Mouse (Mus musculus): Measurements from ENCODE around the gene Rasa3. TPM values are rescaled to one million over a fixed set of nuclear protein-coding genes. Genes with fewer than 3 reads are reported as not detected.

Rasa3 gene
- 26.9 and 27.4 TPM in 2 replicates for polyA plus RNA-seq (2015; fragmentation: Nextera tagmentation; extraction: Ambion mirVana)

DNA sequence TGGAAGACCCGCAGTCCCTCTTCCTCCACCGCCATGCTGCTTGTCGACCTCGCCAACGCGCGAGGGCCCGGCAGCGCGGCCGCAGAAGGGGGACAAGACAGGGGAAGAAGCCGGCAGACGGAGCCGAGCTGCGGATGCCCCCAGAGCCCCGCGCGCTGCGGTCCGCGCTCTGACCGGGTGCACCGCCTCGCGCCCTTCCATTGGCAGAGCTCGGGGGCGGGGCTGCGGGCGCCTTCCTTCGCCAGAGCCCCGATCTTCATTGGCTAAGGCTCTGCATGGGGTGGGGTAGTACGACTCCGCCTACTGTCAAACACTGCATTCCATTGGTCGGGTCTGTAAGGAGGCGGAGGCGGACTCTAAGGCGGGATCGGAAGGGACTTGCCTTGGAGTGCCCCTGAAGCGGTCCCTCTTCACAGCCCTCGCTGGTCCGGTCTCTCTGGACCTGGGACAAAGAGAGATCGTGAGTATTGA is at the start of gene Rasa3:
Gene Rasa3, minus strand, starts transcription at position 191 of the 471 bp plus-strand sequence.
- Histone ChIP-seq H3K27me3 (ENCODE audit: control insufficient read depth, insufficient read depth, low read length) (no peaks in the 10 kb centered on the region), H3K4me3 (ENCODE audit: low read length) (peak within 1 kb of the TSS; percentile 79), H3K4me2 (ENCODE audit: low read depth, low read length) (peak within 1 kb of the TSS; percentile 75), H3K27ac (ENCODE audit: low read length) (peak within 1 kb of the TSS; percentile 85), H3K9me3 (replicated peaks; ENCODE audit: control insufficient read depth, low read length) (no peaks in the 10 kb centered on the region), H3K4me1 (ENCODE audit: control insufficient read depth, insufficient read depth, low read length) (peaks cover 41% of the 10 kb centered on the region), H3K9ac (ENCODE audit: low read length) (peak within 1 kb of the TSS; percentile 82), H3K36me3 (ENCODE audit: control insufficient read depth, insufficient read depth) (no peaks in the 10 kb centered on the region)
- WGBS = 0% methylated on average over 40 of the region's 42 CpGs
- ATAC-seq (replicated peaks; ENCODE audit: extremely low read depth, insufficient read depth, low FRiP score) = peak; percentile 97

DNA sequence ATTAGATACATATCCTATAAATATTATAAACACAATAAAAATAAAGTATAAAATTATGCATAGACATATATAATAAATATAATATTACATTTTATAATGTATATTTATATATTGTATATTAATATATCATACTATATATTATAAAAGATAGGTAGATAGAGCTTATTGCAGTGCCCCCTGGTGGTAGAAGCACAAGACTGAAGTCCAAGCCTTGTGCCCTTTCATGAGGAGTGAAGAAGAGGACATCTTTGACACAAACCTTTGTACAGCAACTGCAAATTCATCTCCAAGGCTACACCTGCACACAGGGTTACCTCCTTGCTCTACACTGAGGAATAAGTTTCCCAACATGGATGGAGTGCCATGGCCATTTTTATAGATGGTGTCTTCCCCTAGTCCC is 48.3 kb upstream of the Rasa3 start:
- Histone ChIP-seq H3K27me3 (ENCODE audit: control insufficient read depth, insufficient read depth, low read length) (no peaks in the 10 kb centered on the region), H3K4me1 (ENCODE audit: control insufficient read depth, insufficient read depth, low read length) (no peaks in the 10 kb centered on the region), H3K9me3 (replicated peaks; ENCODE audit: control insufficient read depth, low read length) (no peaks in the 10 kb centered on the region), H3K4me2 (ENCODE audit: low read depth, low read length) (no peak overlapping the region), H3K9ac (ENCODE audit: low read length) (no peak overlapping the region), H3K36me3 (ENCODE audit: control insufficient read depth, insufficient read depth) (no peaks in the 10 kb centered on the region), H3K4me3 (ENCODE audit: low read length) (no peak overlapping the region), H3K27ac (ENCODE audit: low read length) (no peak overlapping the region)
- no peak for ATAC-seq (replicated peaks; ENCODE audit: extremely low read depth, insufficient read depth, low FRiP score)

DNA sequence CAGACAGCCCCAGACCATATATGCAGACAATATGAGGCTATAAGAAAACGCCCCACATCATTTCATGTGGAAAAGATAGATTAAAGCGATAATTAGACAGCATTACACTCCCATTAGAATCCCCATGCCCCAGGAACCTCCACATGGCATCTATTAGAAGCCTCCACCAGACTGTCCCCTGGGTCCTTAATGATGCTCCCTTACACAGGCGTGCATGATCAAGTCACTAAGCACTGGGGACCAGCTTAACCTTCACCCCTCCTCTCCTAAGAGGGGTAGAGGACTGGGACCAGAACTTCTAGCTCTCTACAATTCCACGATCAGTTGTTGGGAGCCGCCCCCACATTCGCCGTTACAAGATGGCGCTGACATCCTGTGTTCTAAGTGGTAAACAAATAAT is 41.6 kb upstream of the Rasa3 start:
- Histone ChIP-seq H3K4me3 (ENCODE audit: low read length) (no peak overlapping the region), H3K36me3 (ENCODE audit: control insufficient read depth, insufficient read depth) (no peaks in the 10 kb centered on the region), H3K4me1 (ENCODE audit: control insufficient read depth, insufficient read depth, low read length) (no peaks in the 10 kb centered on the region), H3K9me3 (replicated peaks; ENCODE audit: control insufficient read depth, low read length) (no peaks in the 10 kb centered on the region), H3K9ac (ENCODE audit: low read length) (no peak overlapping the region), H3K27ac (ENCODE audit: low read length) (no peak overlapping the region), H3K4me2 (ENCODE audit: low read depth, low read length) (no peak overlapping the region), H3K27me3 (ENCODE audit: control insufficient read depth, insufficient read depth, low read length) (no peaks in the 10 kb centered on the region)
- no peak for ATAC-seq (replicated peaks; ENCODE audit: extremely low read depth, insufficient read depth, low FRiP score)
- 84% methylated on average over 8 of the region's 8 CpGs for WGBS

DNA sequence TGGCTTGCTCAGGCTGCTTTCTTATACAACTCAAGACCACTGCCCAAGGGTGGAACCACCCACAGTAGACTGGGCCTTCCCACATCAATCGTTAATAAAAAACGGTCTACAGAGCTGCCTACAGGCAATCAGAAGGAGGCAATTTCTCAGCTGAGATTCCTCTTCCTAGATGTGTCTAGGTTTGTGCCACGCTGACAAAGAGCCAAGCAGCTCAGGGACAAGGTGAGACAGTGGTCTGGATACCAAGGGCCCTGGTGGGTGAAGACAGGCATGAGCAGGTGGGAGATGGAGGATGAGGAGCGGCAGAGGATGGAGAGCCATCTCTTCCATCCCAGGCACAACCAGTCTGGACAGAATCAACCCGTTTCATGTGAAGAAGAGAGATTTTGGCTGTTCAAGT is 31.1 kb upstream of the Rasa3 start:
- H3K27me3 ChIP-seq (ENCODE audit: control insufficient read depth, insufficient read depth, low read length) = no peaks in the 10 kb centered on the region
- no peak overlapping the region for H3K27ac ChIP-seq (ENCODE audit: low read length)
- no peak overlapping the region for H3K4me3 ChIP-seq (ENCODE audit: low read length)
- 85% methylated on average over 5 of the region's 5 CpGs for WGBS
- no peak for ATAC-seq (replicated peaks; ENCODE audit: extremely low read depth, insufficient read depth, low FRiP score)
- H3K36me3 ChIP-seq (ENCODE audit: control insufficient read depth, insufficient read depth) = no peaks in the 10 kb centered on the region
- no peaks in the 10 kb centered on the region for H3K9me3 ChIP-seq (replicated peaks; ENCODE audit: control insufficient read depth, low read length)
- H3K4me1 ChIP-seq (ENCODE audit: control insufficient read depth, insufficient read depth, low read length) = peaks cover 12% of the 10 kb centered on the region
- no peak overlapping the region for H3K9ac ChIP-seq (ENCODE audit: low read length)
- H3K4me2 ChIP-seq (ENCODE audit: low read depth, low read length) = no peak overlapping the region

DNA sequence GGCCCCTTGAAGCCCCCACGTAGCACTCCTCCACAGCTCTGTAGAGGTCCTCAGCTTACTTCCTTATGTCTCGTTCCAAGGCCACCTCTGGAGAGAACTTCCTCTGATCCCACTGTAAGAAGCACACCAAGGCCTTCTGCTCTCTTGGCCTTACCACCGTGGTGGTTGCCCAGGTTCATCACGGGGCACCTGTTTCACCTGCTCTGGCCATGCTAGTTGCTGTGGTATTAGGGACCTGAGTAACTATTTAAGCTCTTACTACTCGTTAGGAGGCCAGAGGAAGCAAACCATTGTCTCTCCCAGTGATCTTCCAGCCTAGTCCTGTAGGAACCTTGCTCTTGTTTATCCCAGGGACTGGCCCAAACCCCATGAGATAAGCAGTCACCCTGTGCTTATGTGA is 29.5 kb upstream of the Rasa3 start:
- 74% methylated on average over 5 of the region's 5 CpGs for WGBS
- ATAC-seq (replicated peaks; ENCODE audit: extremely low read depth, insufficient read depth, low FRiP score) = no peak

DNA sequence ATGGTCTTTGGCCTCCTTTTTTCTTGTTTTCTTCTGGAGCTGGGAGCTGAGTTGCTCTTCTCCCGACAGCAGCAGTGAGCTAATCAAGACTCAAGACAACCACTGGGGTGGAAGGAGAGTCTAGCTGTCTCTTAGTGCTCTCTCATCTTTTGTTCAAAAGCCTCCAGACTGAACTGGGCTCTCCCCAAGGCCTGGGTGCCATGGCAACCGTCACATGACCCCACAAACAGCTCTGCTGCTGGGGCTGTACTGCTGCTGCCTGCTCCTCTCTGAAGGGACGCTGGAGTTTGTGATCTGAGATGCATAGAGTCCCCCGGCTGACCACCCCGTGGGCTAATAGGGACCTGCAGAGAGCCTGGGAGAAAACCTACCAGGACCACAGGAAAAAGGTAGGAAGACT is 28.3 kb upstream of the Rasa3 start, which contains the start of gene Cfap97d2:
Gene Cfap97d2, plus strand, starts transcription at position 222 of the 400 bp plus-strand sequence.
- no peak within 1 kb of the TSS for H3K9ac ChIP-seq (ENCODE audit: low read length)
- WGBS = 21% methylated on average over 5 of the region's 5 CpGs
- no peaks in the 10 kb centered on the region for H3K9me3 ChIP-seq (replicated peaks; ENCODE audit: control insufficient read depth, low read length)
- no peaks in the 10 kb centered on the region for H3K36me3 ChIP-seq (ENCODE audit: control insufficient read depth, insufficient read depth)
- peaks cover 12% of the 10 kb centered on the region for H3K4me1 ChIP-seq (ENCODE audit: control insufficient read depth, insufficient read depth, low read length)
- no peak within 1 kb of the TSS for H3K27ac ChIP-seq (ENCODE audit: low read length)
- no peak within 1 kb of the TSS for H3K4me2 ChIP-seq (ENCODE audit: low read depth, low read length)
- no peak within 1 kb of the TSS for H3K4me3 ChIP-seq (ENCODE audit: low read length)
- H3K27me3 ChIP-seq (ENCODE audit: control insufficient read depth, insufficient read depth, low read length) = no peaks in the 10 kb centered on the region
- no peak for ATAC-seq (replicated peaks; ENCODE audit: extremely low read depth, insufficient read depth, low FRiP score)

More for the DNA sequence above, 29.5 kb upstream of the Rasa3 start:
- Histone ChIP-seq H3K4me1 (ENCODE audit: control insufficient read depth, insufficient read depth, low read length) (peaks cover 12% of the 10 kb centered on the region), H3K4me2 (ENCODE audit: low read depth, low read length) (no peak overlapping the region), H3K9ac (ENCODE audit: low read length) (no peak overlapping the region), H3K4me3 (ENCODE audit: low read length) (no peak overlapping the region), H3K36me3 (ENCODE audit: control insufficient read depth, insufficient read depth) (no peaks in the 10 kb centered on the region), H3K27ac (ENCODE audit: low read length) (no peak overlapping the region), H3K27me3 (ENCODE audit: control insufficient read depth, insufficient read depth, low read length) (no peaks in the 10 kb centered on the region), H3K9me3 (replicated peaks; ENCODE audit: control insufficient read depth, low read length) (no peaks in the 10 kb centered on the region)

DNA sequence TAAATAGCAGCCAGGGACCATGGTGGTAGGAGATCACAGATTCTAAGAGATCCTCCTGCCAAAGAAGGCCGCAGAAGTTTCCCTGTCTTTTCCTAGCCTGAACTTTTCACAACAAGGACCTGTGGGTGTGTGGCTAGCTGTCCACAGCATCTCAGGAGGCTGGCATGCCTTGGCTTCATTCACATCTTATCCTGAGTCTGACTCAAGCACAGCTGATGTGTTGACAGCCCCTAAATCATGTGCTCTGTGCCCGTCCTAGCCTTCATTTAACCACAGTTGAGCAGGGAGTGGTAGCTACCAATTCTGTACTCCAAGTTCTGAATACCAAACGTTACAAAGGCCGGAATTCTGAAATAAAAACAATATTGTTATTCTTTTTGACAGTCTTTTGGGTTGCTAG is 26.9 kb upstream of the Rasa3 start:
- Histone ChIP-seq H3K9me3 (replicated peaks; ENCODE audit: control insufficient read depth, low read length) (no peaks in the 10 kb centered on the region), H3K4me2 (ENCODE audit: low read depth, low read length) (no peak overlapping the region), H3K4me3 (ENCODE audit: low read length) (no peak overlapping the region), H3K9ac (ENCODE audit: low read length) (no peak overlapping the region), H3K27ac (ENCODE audit: low read length) (no peak overlapping the region), H3K36me3 (ENCODE audit: control insufficient read depth, insufficient read depth) (no peaks in the 10 kb centered on the region), H3K4me1 (ENCODE audit: control insufficient read depth, insufficient read depth, low read length) (peaks cover 22% of the 10 kb centered on the region), H3K27me3 (ENCODE audit: control insufficient read depth, insufficient read depth, low read length) (no peaks in the 10 kb centered on the region)
- peak; percentile 58 for ATAC-seq (replicated peaks; ENCODE audit: extremely low read depth, insufficient read depth, low FRiP score)
- 44% methylated on average over 4 of the region's 4 CpGs for WGBS

DNA sequence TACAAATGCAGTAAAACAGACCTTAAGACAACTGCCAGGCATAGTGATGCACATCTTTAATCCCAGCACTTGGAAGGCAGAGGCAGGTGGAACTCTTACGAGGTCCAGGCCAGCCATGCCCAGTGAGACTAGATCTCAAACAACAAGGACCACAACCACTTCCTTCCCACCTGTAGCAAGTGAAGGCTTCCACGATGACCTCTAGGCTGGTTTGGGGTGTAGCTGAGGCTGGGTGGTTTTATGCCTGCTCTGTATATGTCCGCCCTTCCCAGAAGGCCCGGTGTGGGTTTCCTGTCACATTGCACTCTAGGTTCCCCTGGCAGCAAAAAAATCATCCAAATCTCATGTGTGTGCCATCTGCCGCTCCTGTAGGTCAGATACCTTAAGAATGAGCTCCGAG is 26.4 kb upstream of the Rasa3 start:
- no peaks in the 10 kb centered on the region for H3K36me3 ChIP-seq (ENCODE audit: control insufficient read depth, insufficient read depth)
- H3K4me1 ChIP-seq (ENCODE audit: control insufficient read depth, insufficient read depth, low read length) = peaks cover 23% of the 10 kb centered on the region
- H3K27me3 ChIP-seq (ENCODE audit: control insufficient read depth, insufficient read depth, low read length) = no peaks in the 10 kb centered on the region
- no peak overlapping the region for H3K4me2 ChIP-seq (ENCODE audit: low read depth, low read length)
- 83% methylated on average over 6 of the region's 6 CpGs for WGBS
- H3K9me3 ChIP-seq (replicated peaks; ENCODE audit: control insufficient read depth, low read length) = no peaks in the 10 kb centered on the region
- no peak overlapping the region for H3K27ac ChIP-seq (ENCODE audit: low read length)
- ATAC-seq (replicated peaks; ENCODE audit: extremely low read depth, insufficient read depth, low FRiP score) = no peak
- no peak overlapping the region for H3K4me3 ChIP-seq (ENCODE audit: low read length)
- no peak overlapping the region for H3K9ac ChIP-seq (ENCODE audit: low read length)

DNA sequence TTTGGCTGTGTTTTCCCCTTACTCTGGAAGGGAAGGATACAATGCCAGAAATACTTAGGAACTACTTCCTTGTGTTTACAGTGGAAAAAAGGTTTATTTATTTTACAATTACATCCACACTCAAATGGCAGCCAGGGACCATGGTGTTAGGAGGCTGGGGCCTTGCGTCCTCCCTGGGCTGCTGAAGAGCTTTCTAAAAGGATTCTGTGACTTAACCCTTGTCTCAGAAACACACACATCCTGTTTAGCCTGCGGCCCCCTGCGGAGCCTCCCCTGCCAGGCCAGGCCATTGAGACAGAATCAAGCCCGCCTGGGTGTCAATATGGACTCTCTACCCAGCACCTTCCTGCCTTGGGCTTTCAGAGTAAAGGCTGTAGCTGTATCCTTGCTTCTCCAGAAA is 25.4 kb upstream of the Rasa3 start:
- Histone ChIP-seq H3K4me3 (ENCODE audit: low read length) (no peak overlapping the region), H3K27ac (ENCODE audit: low read length) (no peak overlapping the region), H3K4me2 (ENCODE audit: low read depth, low read length) (no peak overlapping the region), H3K36me3 (ENCODE audit: control insufficient read depth, insufficient read depth) (no peaks in the 10 kb centered on the region), H3K9ac (ENCODE audit: low read length) (no peak overlapping the region), H3K27me3 (ENCODE audit: control insufficient read depth, insufficient read depth, low read length) (no peaks in the 10 kb centered on the region), H3K4me1 (ENCODE audit: control insufficient read depth, insufficient read depth, low read length) (peaks cover 27% of the 10 kb centered on the region), H3K9me3 (replicated peaks; ENCODE audit: control insufficient read depth, low read length) (no peaks in the 10 kb centered on the region)
- no peak for ATAC-seq (replicated peaks; ENCODE audit: extremely low read depth, insufficient read depth, low FRiP score)
- 58% methylated on average over 4 of the region's 4 CpGs for WGBS
